Mouse (Mus musculus) intestine, embryonic 16.5 days (tissue): ENCODE results near the gene Eif5. TPM values are rescaled to one million over a fixed set of nuclear protein-coding genes. Genes with fewer than 3 reads are reported as not detected.
"Not testable (repeated sequence)": the region's sequence is repeated elsewhere in the genome, so short reads cannot be mapped to it uniquely, and the experiment has no call there.

Source experiments
- ATAC-seq: fragments of 200-750 bp; cut with Nextera tagmentation; 2 replicates; pipeline ENCODE4 v1.8.0; 2017; ENCODE audit warnings: moderate TSS enrichment, moderate library complexity
- H3K27ac ChIP-seq: fragments of 300-500 bp; sonication (generic); 2 replicates; pipeline ENCODE4 v1.5.1; 2014; ENCODE audit warnings: mild to moderate bottlenecking, low read length
- H3K27me3 ChIP-seq: fragments of 300-500 bp; sonication (generic); replicated peaks from 2 replicates; pipeline ENCODE4 v1.6.1; 2014; ENCODE audit warnings: low read length, control low read depth, mixed read lengths; ENCODE audit not compliant: control insufficient read depth, insufficient read depth
- H3K36me3 ChIP-seq: fragments of 300-500 bp; sonication (generic); 2 replicates; pipeline ENCODE4 v1.6.1; 2014; ENCODE audit warnings: low read length, control low read depth; ENCODE audit not compliant: control insufficient read depth, insufficient read depth
- H3K4me1 ChIP-seq: fragments of 300-500 bp; sonication (generic); 2 replicates; pipeline ENCODE4 v1.6.1; 2014; ENCODE audit warnings: low read length, control low read depth, mixed read lengths; ENCODE audit not compliant: control insufficient read depth, insufficient read depth
- H3K4me2 ChIP-seq: fragments of 300-500 bp; sonication (generic); 2 replicates; pipeline ENCODE4 v1.6.1; 2014; ENCODE audit warnings: low read depth, low read length, control low read depth
- H3K4me3 ChIP-seq: fragments of 300-500 bp; sonication (generic); 2 replicates; pipeline ENCODE4 v1.5.1; 2014; ENCODE audit warnings: mild to moderate bottlenecking, low read length
- H3K9ac ChIP-seq: fragments of 300-500 bp; sonication (generic); 2 replicates; pipeline ENCODE4 v1.6.1; 2014; ENCODE audit warnings: low read depth, low read length
- H3K9me3 ChIP-seq: fragments of 300-500 bp; sonication (generic); 2 replicates; pipeline ENCODE4 v1.6.1; 2016; ENCODE audit warnings: low read length, control low read depth; ENCODE audit not compliant: control insufficient read depth
- WGBS: fragments of 180-500 bp; shearing (Covaris S2); extraction: QIAGEN DNeasy Blood & Tissue Kit; methylation state at CpG from one replicate; pipeline ENCODE4 v1.1.7; 2014; 5-methylcytosine and 5-hydroxymethylcytosine counted together
- polyA plus RNA-seq: library from polyadenylated mRNA; unstranded; fragments of >200 nt; fragmentation: Nextera tagmentation; extraction: Ambion mirVana; gene quantifications from 2 replicates; pipeline ENCODE4 v1.2.1, GENCODE M21; 2015

The Eif5 gene
- polyA plus RNA-seq, 1 experiment from 2014 or later, result 531 TPM

DNA sequence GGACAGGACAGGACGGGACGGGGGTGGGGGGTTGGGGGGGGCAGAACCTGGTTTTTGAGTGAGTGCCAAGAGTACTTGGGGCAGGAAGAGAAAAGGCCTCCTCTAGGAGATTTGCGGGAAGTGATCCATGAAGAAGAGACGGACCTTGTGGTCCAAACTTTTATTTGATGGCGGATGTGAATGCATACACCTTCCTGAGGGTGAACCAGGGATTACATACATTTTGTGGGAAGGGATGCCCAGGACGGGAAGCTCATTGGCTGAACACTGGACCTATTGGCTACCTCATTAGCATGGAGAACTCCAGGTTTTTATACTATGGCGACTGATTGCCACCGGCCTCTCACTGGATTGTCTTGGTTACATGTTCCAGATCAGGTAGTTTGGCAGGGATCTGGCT, 14.5 kb downstream of the Eif5 start:
- no peak overlapping the region for H3K27ac ChIP-seq
- no peak overlapping the region for H3K9ac ChIP-seq
- no peak for ATAC-seq
- 65% methylated on average over 8 of the region's 8 CpGs for WGBS
- H3K4me2 ChIP-seq, result no peak overlapping the region
- no peak overlapping the region for H3K4me3 ChIP-seq
- H3K27me3 ChIP-seq, result no peaks in the 10 kb centered on the region
- H3K36me3 ChIP-seq, result 0 out of 2 replicates have a peak, but pooled peaks cover 5% of the 10 kb centered on the region
- H3K9me3 ChIP-seq, result no peaks in the 10 kb centered on the region
- H3K4me1 ChIP-seq, result no peaks in the 10 kb centered on the region

DNA sequence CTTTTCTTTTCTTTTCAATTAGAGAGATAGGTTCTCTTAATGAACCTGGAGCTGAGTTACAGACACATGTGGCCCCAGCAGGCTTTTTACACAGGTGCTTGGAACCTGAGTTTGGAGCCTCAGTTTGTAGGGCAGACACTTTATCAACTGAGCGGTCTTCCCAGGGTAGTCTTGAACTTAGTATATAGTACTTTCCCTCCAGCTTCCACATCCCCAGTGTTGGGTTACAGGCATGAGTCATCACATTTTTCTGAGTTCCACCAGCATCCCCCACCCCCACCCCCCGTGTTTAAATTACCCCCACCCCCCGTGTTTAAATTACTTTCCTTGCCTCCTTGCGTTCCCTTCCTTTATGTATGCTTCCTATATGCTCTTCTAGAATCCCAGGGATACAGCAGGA, 17.5 kb downstream of the Eif5 start:
- no peaks in the 10 kb centered on the region for H3K36me3 ChIP-seq
- H3K4me1 ChIP-seq, result no peaks in the 10 kb centered on the region
- ATAC-seq, result no peak
- no peaks in the 10 kb centered on the region for H3K9me3 ChIP-seq
- no peak overlapping the region for H3K9ac ChIP-seq
- H3K4me3 ChIP-seq, result no peak overlapping the region
- no peak overlapping the region for H3K27ac ChIP-seq
- H3K27me3 ChIP-seq, result no peaks in the 10 kb centered on the region
- H3K4me2 ChIP-seq, result no peak overlapping the region
- WGBS, result 57% methylated on average over 4 of the region's 4 CpGs

GRCm38 (mm10) chr12:111555893-111556292, 18.1 kb downstream of the Eif5 start:
- H3K27me3 ChIP-seq, H3K9me3 ChIP-seq, H3K36me3 ChIP-seq, H3K4me2 ChIP-seq, ATAC-seq, H3K9ac ChIP-seq, H3K27ac ChIP-seq, H3K4me1 ChIP-seq, H3K4me3 ChIP-seq: not testable (repeated sequence)
- WGBS, result 83% methylated on average over 5 of the region's 5 CpGs

GRCm38 (mm10) chr12:111557538-111557937, 19.7 kb downstream of the Eif5 start:
- 45% methylated on average over 6 of the region's 6 CpGs for WGBS
- H3K9me3 ChIP-seq, result no peaks in the 10 kb centered on the region
- H3K4me2 ChIP-seq, result no peak overlapping the region
- H3K27me3 ChIP-seq, result no peaks in the 10 kb centered on the region
- no peak overlapping the region for H3K27ac ChIP-seq
- H3K4me1 ChIP-seq, result no peaks in the 10 kb centered on the region
- H3K9ac ChIP-seq, result no peak overlapping the region
- no peak for ATAC-seq
- no peak overlapping the region for H3K4me3 ChIP-seq
- H3K36me3 ChIP-seq, result no peaks in the 10 kb centered on the region

GRCm38 (mm10) chr12:111558655-111559054, 20.8 kb downstream of the Eif5 start:
- no peaks in the 10 kb centered on the region for H3K9me3 ChIP-seq
- no peaks in the 10 kb centered on the region for H3K4me1 ChIP-seq
- peak; percentile 69 for ATAC-seq
- no peak overlapping the region for H3K27ac ChIP-seq
- H3K27me3 ChIP-seq, result no peaks in the 10 kb centered on the region
- WGBS, result 47% methylated on average over 2 of the region's 2 CpGs
- no peaks in the 10 kb centered on the region for H3K36me3 ChIP-seq
- no peak overlapping the region for H3K4me2 ChIP-seq
- H3K4me3 ChIP-seq, result no peak overlapping the region
- H3K9ac ChIP-seq, result no peak overlapping the region

- Histone ChIP-seq H3K9ac (peak overlapping the region; percentile 43), H3K36me3 (no peaks in the 10 kb centered on the region), H3K4me3 (peak overlapping the region; percentile 37), H3K27me3 (no peaks in the 10 kb centered on the region), H3K9me3 (no peaks in the 10 kb centered on the region), H3K4me1 (no peaks in the 10 kb centered on the region), H3K27ac (no peak overlapping the region), H3K4me2 (peak overlapping the region; percentile 46)
- 44% methylated on average over 18 of the region's 18 CpGs for WGBS
- ATAC-seq, result peak; percentile 48
Observed at GRCm38 (mm10) chr12:111559647-111560258, 21.9 kb downstream of the Eif5 start.

- Histone ChIP-seq H3K36me3 (no peaks in the 10 kb centered on the region), H3K9ac (no peak overlapping the region), H3K9me3 (no peaks in the 10 kb centered on the region), H3K4me2 (peak overlapping the region; percentile 46; the same call in 1 of the 2 replicates), H3K4me1 (no peaks in the 10 kb centered on the region), H3K27ac (no peak overlapping the region), H3K27me3 (no peaks in the 10 kb centered on the region), H3K4me3 (no peak overlapping the region)
- 68% methylated on average over 5 of the region's 5 CpGs for WGBS
- no peak for ATAC-seq
Observed at GRCm38 (mm10) chr12:111560286-111560685, 22.5 kb downstream of the Eif5 start.

GRCm38 (mm10) chr12:111562276-111562814, 24.5 kb downstream of the Eif5 start:
- H3K27ac ChIP-seq, result no peak overlapping the region
- H3K4me2 ChIP-seq, result no peak overlapping the region
- no peaks in the 10 kb centered on the region for H3K36me3 ChIP-seq
- no peaks in the 10 kb centered on the region for H3K4me1 ChIP-seq
- H3K27me3 ChIP-seq, result no peaks in the 10 kb centered on the region
- H3K4me3 ChIP-seq, result no peak overlapping the region
- ATAC-seq, result no peak
- H3K9me3 ChIP-seq, result no peaks in the 10 kb centered on the region
- H3K9ac ChIP-seq, result no peak overlapping the region
- WGBS, result 40% methylated on average over 4 of the region's 4 CpGs

DNA sequence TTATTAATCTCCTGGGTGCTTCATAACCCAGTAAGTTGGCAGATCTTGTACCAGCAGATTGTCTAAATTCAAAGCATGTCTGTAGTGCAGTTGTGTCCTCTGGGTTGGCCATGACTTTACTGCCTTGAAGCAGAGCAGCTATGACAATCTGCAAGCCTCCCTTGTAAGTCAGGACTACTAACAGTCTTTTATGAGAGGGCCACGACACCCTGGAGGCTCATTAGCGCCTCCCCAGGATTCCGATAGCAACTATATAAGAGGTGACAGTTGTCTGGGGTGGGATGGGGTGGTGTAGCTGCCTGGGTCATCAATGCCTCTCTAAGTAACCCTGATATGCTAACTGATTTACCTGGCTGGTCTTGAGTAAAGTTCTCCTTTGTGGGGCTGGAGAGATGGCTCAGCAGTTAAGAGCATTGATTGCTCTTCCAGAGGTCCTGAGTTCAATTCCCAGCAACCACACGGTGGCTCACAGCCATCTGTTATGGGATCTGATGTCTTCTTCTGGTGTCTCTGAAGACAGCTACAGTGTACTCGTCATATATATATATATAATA, 25.3 kb downstream of the Eif5 start:
- Histone ChIP-seq H3K4me1 (no peaks in the 10 kb centered on the region), H3K9ac (no peak overlapping the region), H3K9me3 (no peaks in the 10 kb centered on the region), H3K36me3 (no peaks in the 10 kb centered on the region), H3K27me3 (no peaks in the 10 kb centered on the region), H3K4me3 (no peak overlapping the region), H3K27ac (no peak overlapping the region), H3K4me2 (no peak overlapping the region)
- no peak for ATAC-seq
- 41% methylated on average over 5 of the region's 5 CpGs for WGBS
